Mouse (Mus musculus) myocyte (in vitro differentiated cells): Measurements from ENCODE around the gene Capn12. TPM values are rescaled to one million over a fixed set of nuclear protein-coding genes. Genes with fewer than 3 reads are reported as not detected.
A peak's percentile ranks its signal among the peaks of the same experiment; 100 is the strongest.

ENCODE experiments used
- H3K27me3 ChIP-seq: one replicate; pipeline ENCODE4 v1.6.1; 2011; ENCODE audit not compliant: control insufficient read depth, insufficient read depth, insufficient read length
- H3K36me3 ChIP-seq: one replicate; pipeline ENCODE4 v1.6.1; 2011; ENCODE audit not compliant: control insufficient read depth, insufficient read depth
- H3K4me2 ChIP-seq: one replicate; pipeline ENCODE4 v1.6.1; 2011; ENCODE audit warnings: low read depth, control low read depth
- H3K4me3 ChIP-seq: one replicate; pipeline ENCODE4 v1.5.1; 2011; ENCODE audit warnings: mild to moderate bottlenecking, control low read depth, moderate library complexity
- H3K79me2 ChIP-seq: one replicate; pipeline ENCODE4 v1.6.1; 2011; ENCODE audit not compliant: control insufficient read depth, insufficient read depth
- H3ac ChIP-seq: one replicate; pipeline ENCODE4 v1.6.1; 2011; ENCODE audit not compliant: control insufficient read depth, insufficient read length
- CEBPB ChIP-seq: IDR thresholded peaks from 2 replicates; pipeline ENCODE4 v1.6.1; 2011; ENCODE audit warnings: mild to moderate bottlenecking, moderate library complexity; ENCODE audit not compliant: poor library complexity, insufficient read depth, severe bottlenecking
- E2F4 ChIP-seq: IDR thresholded peaks from one replicate; pipeline ENCODE4 v1.6.1; 2011; ENCODE audit warnings: mild to moderate bottlenecking, control low read depth, moderate library complexity; ENCODE audit not compliant: insufficient read depth
- MAX ChIP-seq: IDR thresholded peaks from one replicate; pipeline ENCODE4 v1.6.1; 2011; ENCODE audit warnings: low read depth, mild to moderate bottlenecking, control low read depth
- MYOD1 ChIP-seq, 3 experiments: IDR thresholded peaks; one replicate each; pipeline ENCODE4 v1.6.1; 2011; ENCODE audit warnings: control low read depth in 2 of 3, low read depth in 2 of 3, mild to moderate bottlenecking in 2 of 3, moderate library complexity in 1 of 3; ENCODE audit not compliant: insufficient read length in 2 of 3, control insufficient read depth in 1 of 3
- MYOG ChIP-seq, 3 experiments: IDR thresholded peaks; one replicate each; pipeline ENCODE4 v1.6.1; 2011; ENCODE audit warnings: control low read depth in 2 of 3, low read depth in 2 of 3, mild to moderate bottlenecking in 2 of 3; ENCODE audit not compliant: insufficient read length in 2 of 3, control insufficient read depth in 1 of 3, insufficient read depth in 1 of 3
- POLR2A ChIP-seq: IDR thresholded peaks from one replicate; pipeline ENCODE4 v1.6.1; 2011; ENCODE audit warnings: low read depth, mild to moderate bottlenecking, control low read depth, moderate library complexity; ENCODE audit not compliant: insufficient read length
- POLR2AphosphoS2 ChIP-seq: IDR thresholded peaks from one replicate; pipeline ENCODE4 v1.6.1; 2011; ENCODE audit warnings: low read depth, control low read depth; ENCODE audit not compliant: insufficient read length
- REST ChIP-seq: IDR thresholded peaks from one replicate; pipeline ENCODE4 v1.6.1; 2011; ENCODE audit warnings: mild to moderate bottlenecking, control low read depth, moderate library complexity; ENCODE audit not compliant: insufficient read depth, insufficient read length
- SRF ChIP-seq: IDR thresholded peaks from one replicate; pipeline ENCODE4 v1.6.1; 2011; ENCODE audit warnings: low read depth; ENCODE audit not compliant: control insufficient read depth, insufficient read length
- TCF12 ChIP-seq: IDR thresholded peaks from one replicate; pipeline ENCODE4 v1.6.1; 2011; ENCODE audit warnings: mild to moderate bottlenecking, control low read depth; ENCODE audit not compliant: poor library complexity, insufficient read depth, severe bottlenecking
- TCF3 ChIP-seq: IDR thresholded peaks from one replicate; pipeline ENCODE4 v1.6.1; 2011; ENCODE audit warnings: low read depth, control low read depth; ENCODE audit not compliant: insufficient read length
- USF1 ChIP-seq: IDR thresholded peaks from one replicate; pipeline ENCODE4 v1.6.1; 2011; ENCODE audit warnings: low read depth, mild to moderate bottlenecking, control low read depth, moderate library complexity
- polyA plus RNA-seq: library from polyadenylated mRNA; unstranded; fragments of >200 nt; fragmentation: generic; extraction: Trizol; gene quantifications from one replicate; pipeline ENCODE4 v1.2.1, GENCODE M21; 2012; ENCODE audit warnings: missing spikeins

The Capn12 gene
- polyA plus RNA-seq, 1 experiment, result 0.24 TPM

- Histone ChIP-seq H3K4me3 (no peak overlapping the region), H3K79me2 (no peaks in the 10 kb centered on the region), H3K36me3 (peaks cover 70% of the 10 kb centered on the region), H3K4me2 (no peak overlapping the region), H3K27me3 (no peaks in the 10 kb centered on the region), H3ac (no peak overlapping the region)
- TF ChIP-seq TCF3, result no peak
- no peak for TF ChIP-seq MAX
- peak; percentile 47 for TF ChIP-seq POLR2AphosphoS2
- TF ChIP-seq MYOD1 (IDR thresholded peaks at IDR 0.05; ENCODE audit: control insufficient read depth in 1 of 3, insufficient read length in 2 of 3, low read depth in 2 of 3), result no peak
These were observed 26.0 kb downstream of the Capn12 start for GRCm38 (mm10) chr7:28907195-28907594.

- H3K27me3 ChIP-seq, result no peaks in the 10 kb centered on the region
- H3K4me3 ChIP-seq, result no peak overlapping the region
- H3K4me2 ChIP-seq, result no peak overlapping the region
- H3K79me2 ChIP-seq, result no peaks in the 10 kb centered on the region
- no peak for TF ChIP-seq MYOG (IDR thresholded peaks at IDR 0.05; ENCODE audit: control insufficient read depth in 1 of 3, insufficient read depth in 1 of 3, insufficient read length in 2 of 3, low read depth in 2 of 3)
- no peak for TF ChIP-seq MAX
- TF ChIP-seq TCF3, result no peak
- TF ChIP-seq POLR2AphosphoS2, result no peak
- TF ChIP-seq CEBPB, result no peak
- no peak for TF ChIP-seq USF1
- no peak for TF ChIP-seq SRF
- no peak for TF ChIP-seq POLR2A
- TF ChIP-seq E2F4, result no peak
- TF ChIP-seq REST, result no peak
- no peak for TF ChIP-seq TCF12
- TF ChIP-seq MYOD1 (IDR thresholded peaks at IDR 0.05; ENCODE audit: control insufficient read depth in 1 of 3, insufficient read length in 2 of 3, low read depth in 2 of 3), result no peak
- peaks cover 75% of the 10 kb centered on the region for H3K36me3 ChIP-seq
- no peak overlapping the region for H3ac ChIP-seq
These were observed 30.4 kb downstream of the Capn12 start for GRCm38 (mm10) chr7:28911632-28912031.

GRCm38 (mm10) chr7:28913171-28913570 is 31.9 kb downstream of the Capn12 start:
- TF ChIP-seq POLR2AphosphoS2 (no peak), E2F4 (no peak), CEBPB (no peak)
- H3K4me3 ChIP-seq, result no peak overlapping the region
- H3ac ChIP-seq, result no peak overlapping the region
- H3K36me3 ChIP-seq, result peaks cover 65% of the 10 kb centered on the region
- H3K79me2 ChIP-seq, result no peaks in the 10 kb centered on the region
- no peaks in the 10 kb centered on the region for H3K27me3 ChIP-seq
- H3K4me2 ChIP-seq, result no peak overlapping the region

- Histone ChIP-seq H3K4me2 (no peak overlapping the region), H3K27me3 (no peaks in the 10 kb centered on the region), H3ac (no peak overlapping the region), H3K79me2 (peaks cover 25% of the 10 kb centered on the region), H3K4me3 (no peak overlapping the region), H3K36me3 (peaks cover 45% of the 10 kb centered on the region)
- TF ChIP-seq MAX (no peak), TCF3 (no peak), E2F4 (no peak), POLR2A (no peak), MYOG (IDR thresholded peaks at IDR 0.05; ENCODE audit: control insufficient read depth in 1 of 3, insufficient read depth in 1 of 3, insufficient read length in 2 of 3, low read depth in 2 of 3) (no peak), SRF (no peak), REST (no peak), MYOD1 (IDR thresholded peaks at IDR 0.05; ENCODE audit: control insufficient read depth in 1 of 3, insufficient read length in 2 of 3, low read depth in 2 of 3) (no peak), TCF12 (no peak), CEBPB (no peak), POLR2AphosphoS2 (no peak), USF1 (no peak)
These were observed 35.3 kb downstream of the Capn12 start for GRCm38 (mm10) chr7:28916491-28916890.

- Histone ChIP-seq H3K36me3 (peaks cover 39% of the 10 kb centered on the region), H3K4me2 (no peak overlapping the region), H3K4me3 (no peak overlapping the region), H3ac (no peak overlapping the region), H3K27me3 (no peaks in the 10 kb centered on the region), H3K79me2 (peaks cover 38% of the 10 kb centered on the region)
- TF ChIP-seq SRF (no peak), MYOG (IDR thresholded peaks at IDR 0.05; ENCODE audit: control insufficient read depth in 1 of 3, insufficient read depth in 1 of 3, insufficient read length in 2 of 3, low read depth in 2 of 3) (peak in 1 of 3 experiments; percentile 41), MYOD1 (IDR thresholded peaks at IDR 0.05; ENCODE audit: control insufficient read depth in 1 of 3, insufficient read length in 2 of 3, low read depth in 2 of 3) (peak in 2 of 3 experiments; percentile 53 to 63), E2F4 (no peak)
These were observed 36.5 kb downstream of the Capn12 start for GRCm38 (mm10) chr7:28917503-28918426.
